Mouse (Mus musculus): ENCODE measurements around the gene Vmn1r15.

Vmn1r15 gene

DNA sequence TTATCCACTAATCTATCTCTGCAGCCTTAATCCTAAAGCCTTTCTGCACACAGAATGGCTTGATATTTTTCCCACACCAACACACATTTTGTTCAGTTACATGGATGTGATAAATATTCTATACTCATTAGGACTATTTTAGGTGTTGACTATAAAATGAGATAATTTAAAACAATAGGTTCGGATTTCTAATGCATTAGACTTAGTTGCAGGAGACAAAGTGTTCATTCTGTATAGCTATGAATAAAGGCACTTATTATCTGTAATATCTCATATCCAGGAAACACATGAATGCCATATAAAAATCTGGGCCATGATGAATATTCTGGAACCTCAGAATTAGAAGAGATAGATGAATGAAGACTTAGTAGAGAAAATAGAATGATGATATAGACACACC, at the start of gene Vmn1r15:
Vmn1r15 (plus strand) TSS at position 301 of the 400 bp plus-strand sequence.
- no peak for DNase-seq

DNA sequence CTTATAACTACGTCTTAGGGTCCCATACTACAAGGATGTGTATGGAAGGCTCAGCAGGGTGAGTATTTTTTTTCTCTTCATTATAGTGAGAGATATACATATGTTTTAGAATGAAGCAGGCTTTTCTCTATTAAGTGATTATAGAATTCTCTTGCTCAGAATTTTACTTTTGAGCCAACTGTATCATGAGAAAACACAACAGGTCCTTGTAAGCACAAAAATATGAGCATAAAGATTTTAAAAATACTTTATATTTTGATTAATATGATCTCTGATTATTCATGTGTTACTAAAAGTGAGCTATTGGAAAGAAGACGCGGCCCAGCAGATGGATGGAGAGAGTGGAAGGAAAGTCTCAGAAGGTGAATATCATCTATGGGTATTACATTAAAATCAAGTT, 26.4 kb upstream of the Vmn1r15 start, which contains the start of gene Vmn1r14:
Vmn1r14 (plus strand) TSS at position 301 of the 400 bp plus-strand sequence.
- no peak for DNase-seq

DNA sequence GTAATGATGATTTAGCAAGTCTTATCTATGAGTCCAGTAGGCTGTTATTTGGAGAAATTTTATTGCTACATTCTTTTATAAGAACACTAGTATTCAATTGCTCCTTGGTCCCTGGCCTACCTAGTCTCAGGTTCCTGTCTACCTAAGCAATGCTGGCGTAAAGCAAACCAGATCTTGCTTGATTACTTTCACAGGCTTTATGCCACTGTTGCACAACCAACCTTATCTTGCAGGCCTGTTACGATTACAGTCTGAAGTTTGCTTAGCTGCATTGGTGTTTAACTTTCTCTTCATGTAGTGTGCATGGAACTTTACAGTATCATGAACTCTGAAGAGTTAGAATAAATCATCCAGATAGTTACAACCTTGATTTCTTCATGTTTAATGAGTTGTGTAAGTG, 3.2 kb downstream of the Vmn1r15 start:
- no peak for DNase-seq

DNA sequence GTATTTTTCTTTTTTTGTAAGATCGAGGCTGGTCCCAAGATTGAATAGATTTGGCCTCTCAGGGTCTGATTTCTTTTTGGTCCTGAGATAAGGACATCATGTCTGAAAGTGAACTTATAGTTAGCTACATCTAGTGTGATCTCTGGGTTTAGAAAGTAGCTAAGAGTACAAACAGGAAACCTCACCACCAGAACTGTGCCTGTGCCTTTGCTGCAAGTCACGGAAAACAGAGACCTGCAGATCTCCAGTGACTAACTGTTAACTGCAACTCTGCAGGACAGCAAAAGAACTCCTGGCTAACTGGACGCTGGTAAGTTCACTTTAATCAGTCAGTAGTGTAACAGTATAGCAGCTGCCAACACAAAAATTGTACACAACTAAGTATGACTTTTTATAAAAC, 14.1 kb downstream of the Vmn1r15 start:
- DNase-seq: no peak

DNA sequence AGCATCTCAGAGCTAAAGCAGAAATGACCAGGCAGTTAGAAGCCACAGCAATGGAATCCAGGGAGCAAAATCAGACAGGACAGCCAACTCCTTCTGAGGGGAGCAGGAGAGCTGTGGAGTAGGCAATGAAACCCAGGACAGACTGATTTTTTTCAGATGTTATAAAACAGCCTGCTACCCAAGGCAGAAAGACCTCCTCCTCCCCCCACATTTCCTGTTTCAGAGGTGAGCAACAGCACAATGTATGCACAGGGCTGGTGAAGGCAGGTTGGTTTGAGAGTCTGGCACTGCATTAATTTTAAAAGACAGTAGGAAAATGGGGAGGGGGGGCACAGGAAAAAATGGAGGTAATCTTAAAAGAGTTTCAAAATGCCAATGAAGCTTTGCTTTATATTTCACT, 14.8 kb downstream of the Vmn1r15 start:
- DNase-seq: no peak

DNA sequence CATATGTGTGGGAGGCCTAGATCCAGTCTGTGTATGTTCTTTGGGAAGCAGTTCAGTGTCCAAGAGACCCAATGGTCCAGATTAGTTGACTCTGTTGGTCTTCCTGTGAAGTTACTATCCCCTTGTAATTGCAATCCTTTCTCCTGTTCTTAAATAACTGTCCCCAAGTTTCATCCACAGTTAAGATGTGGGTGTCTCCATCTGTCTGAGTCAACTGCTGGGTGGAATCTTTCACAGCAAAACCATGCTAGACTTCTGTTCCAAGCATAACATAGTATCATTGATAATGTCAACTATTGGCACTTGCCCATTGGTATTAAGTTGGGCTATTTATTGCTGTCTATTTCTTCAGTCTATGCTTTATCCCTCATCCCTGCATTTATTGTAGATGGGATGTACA, 21.2 kb downstream of the Vmn1r15 start:
- no peak for DNase-seq

Measured in lung, postnatal 14 days (tissue).